Mouse (Mus musculus) small intestine, adult 2 months (tissue): ENCODE results near the gene Grik3.

ENCODE experiments used
- CTCF ChIP-seq: fragments of 200-500 bp; IDR thresholded peaks from 2 replicates; pipeline ENCODE4 v1.5.1; 2012; ENCODE audit warnings: low read depth, mild to moderate bottlenecking, control low read depth, inconsistent platforms, low read length, moderate library complexity, mixed read lengths; ENCODE audit not compliant: insufficient replicate concordance, insufficient read length; ENCODE audit errors: extremely low read depth
- POLR2A ChIP-seq: fragments of 200-500 bp; IDR thresholded peaks from 2 replicates; pipeline ENCODE4 v1.6.1; 2012; ENCODE audit warnings: low read depth, mild to moderate bottlenecking, control low read depth, inconsistent platforms, low read length, moderate library complexity

DNA sequence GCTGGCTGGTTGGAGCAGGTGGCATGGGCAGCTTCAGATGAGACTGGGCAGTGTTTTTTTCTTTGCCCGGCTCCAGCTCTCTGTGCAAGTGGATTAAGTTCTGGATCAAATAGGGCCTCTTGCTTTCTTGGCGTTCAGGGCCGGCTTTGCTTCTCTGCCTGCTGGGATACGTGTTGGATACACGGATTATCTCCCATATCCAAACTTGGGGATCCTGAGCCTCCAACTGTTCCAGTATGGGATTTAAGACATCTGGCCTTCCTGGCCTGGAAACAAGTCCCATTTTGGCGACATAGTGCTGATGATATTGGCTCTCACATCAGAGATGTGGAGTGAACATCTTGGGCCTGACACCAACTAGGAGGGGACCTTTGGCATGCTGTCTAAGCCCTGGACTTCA lies 21.9 kb downstream of the Grik3 start:
- TF ChIP-seq CTCF: no peak
- no peak for TF ChIP-seq POLR2A
